Mouse (Mus musculus) frontal cortex, postnatal 10 days (tissue): Measurements from ENCODE around the gene Krtap1-4.
A peak's percentile ranks its signal among the peaks of the same experiment; 100 is the strongest.
"Not testable (repeated sequence)": the region's sequence is repeated elsewhere in the genome, so short reads cannot be mapped to it uniquely, and the experiment has no call there.

Source experiments
- DNase-seq, 2 experiments: peaks; one replicate each; pipeline ENCODE4 v3.0.0; 2022; ENCODE audit warnings: low spot score in 2 of 2, mixed read lengths in 1 of 2

The Krtap1-4 gene

DNA sequence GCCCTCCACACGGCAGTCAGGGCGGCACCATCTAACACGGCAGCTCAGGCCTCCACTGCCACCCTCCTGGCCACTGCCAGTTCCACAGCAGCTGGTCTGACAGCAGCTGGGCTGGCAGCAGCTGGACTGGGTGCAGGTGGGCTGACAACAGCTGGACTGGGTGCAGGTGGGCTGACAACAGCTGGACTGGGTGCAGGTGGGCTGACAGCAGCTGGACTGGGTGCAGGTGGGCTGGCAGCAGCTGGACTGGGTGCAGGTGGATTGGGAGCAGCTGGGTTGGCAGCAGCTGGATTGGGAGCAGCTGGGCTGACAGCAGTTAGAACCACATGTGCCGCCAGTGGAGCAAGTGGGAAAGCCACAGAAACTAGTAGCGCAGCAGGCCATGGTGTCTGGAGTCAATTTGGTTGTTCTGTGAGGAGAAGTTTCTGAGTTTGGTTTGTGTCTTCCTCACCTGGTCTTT, at the start of gene Krtap1-4:
Gene Krtap1-4, minus strand, starts transcription at position 410 of the 460 bp plus-strand sequence.
- DNase-seq = no peak

- no peak for DNase-seq
Measured at GRCm38 (mm10) chr11:99630890-99631289, 47.4 kb upstream of the Krtap1-4 start.

- no peak for DNase-seq
Measured at GRCm38 (mm10) chr11:99628138-99628537, 44.7 kb upstream of the Krtap1-4 start, which contains the start of gene Krtap4-1. Krtap4-1 (minus strand) TSS chr11:99628238.

DNA sequence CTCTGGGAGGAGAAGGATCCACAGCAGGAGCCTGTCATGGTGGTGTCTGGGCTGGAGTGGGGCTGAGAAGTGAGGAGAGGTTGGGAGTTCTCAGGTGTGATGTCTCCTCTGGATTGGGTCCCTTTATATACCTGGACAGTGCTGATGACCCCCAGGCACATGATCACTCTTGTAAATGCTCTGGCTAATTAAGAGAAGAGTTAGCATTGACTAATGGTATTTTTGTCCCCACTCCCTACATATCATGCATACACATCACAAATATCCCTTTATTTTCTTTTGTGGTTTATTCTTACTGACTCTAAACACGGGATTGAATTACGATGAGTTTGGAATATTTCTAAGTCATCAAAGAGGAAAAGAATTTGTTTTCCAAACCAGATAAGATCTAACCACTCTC, 36.9 kb upstream of the Krtap1-4 start, which contains the start of gene Gm11562:
Gene Gm11562, minus strand, starts transcription at position 101 of the 400 bp plus-strand sequence.
- DNase-seq = no peak

- DNase-seq = no peak
Measured at GRCm38 (mm10) chr11:99614796-99615363, 31.4 kb upstream of the Krtap1-4 start, which contains the start of gene Krtap2-4. Krtap2-4 (minus strand) TSS chr11:99614846.

DNA sequence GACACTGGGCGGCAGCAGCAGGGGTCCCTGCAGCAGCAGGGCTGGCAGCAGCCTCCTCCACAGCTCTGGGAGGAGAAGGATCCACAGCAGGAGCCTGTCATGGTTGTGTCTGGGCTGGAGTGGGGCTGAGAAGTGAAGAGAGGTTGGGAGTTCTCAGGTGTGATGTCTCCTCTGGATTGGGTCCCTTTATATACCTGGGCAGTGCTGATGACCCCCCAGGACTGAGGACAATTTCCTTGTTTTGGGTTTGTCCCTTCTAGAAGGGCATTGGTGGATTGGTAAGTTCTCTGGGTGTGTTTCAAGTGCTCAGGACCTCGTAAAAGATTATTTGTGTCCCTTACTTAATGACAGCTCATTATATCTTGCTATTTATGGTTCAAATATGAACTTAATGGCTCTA, 26.6 kb upstream of the Krtap1-4 start, which contains the start of gene Gm11937:
Gene Gm11937, minus strand, starts transcription at position 101 of the 400 bp plus-strand sequence.
- DNase-seq = not testable (repeated sequence)

DNA sequence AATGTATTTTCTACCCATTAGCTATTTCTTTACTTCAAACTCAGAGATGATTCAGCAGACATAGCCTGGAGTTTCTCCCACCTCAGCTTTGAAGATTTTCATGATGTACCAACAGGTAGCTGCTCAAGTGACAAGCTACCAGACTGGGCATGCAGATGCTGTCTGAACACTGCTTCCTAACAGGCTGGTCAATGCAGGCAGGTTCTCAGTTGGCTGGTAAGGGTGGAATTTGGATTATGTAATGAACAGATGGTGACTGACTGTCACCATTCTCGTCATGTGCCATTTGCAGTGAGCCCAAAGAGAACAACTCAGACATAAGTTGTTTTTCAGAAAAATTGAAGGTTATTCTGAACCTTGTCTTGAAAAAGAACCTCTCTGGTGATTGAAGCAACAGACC, 25.7 kb upstream of the Krtap1-4 start:
- DNase-seq = peak in 1 of 2 experiments; percentile 13

DNA sequence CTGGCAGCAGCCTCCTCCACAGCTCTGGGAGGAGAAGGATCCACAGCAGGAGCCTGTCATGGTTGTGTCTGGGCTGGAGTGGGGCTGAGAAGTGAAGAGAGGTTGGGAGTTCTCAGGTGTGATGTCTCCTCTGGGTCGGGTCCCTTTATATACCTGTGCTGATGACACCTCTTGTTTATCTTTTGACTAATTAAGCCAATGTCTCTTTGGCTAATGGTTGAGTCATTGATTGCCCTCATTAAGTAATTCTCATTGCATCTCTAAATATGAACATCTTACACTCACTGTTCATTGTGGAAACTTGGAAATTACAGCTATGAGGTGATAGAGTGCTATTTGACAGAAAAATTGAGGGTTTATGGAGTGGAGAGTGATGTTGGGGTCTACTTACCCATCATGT, 19.8 kb upstream of the Krtap1-4 start, which contains the start of gene Gm11938:
Gene Gm11938, minus strand, starts transcription at position 101 of the 400 bp plus-strand sequence.
- DNase-seq = not testable (repeated sequence)

- DNase-seq = not testable (repeated sequence)
Measured at GRCm38 (mm10) chr11:99597742-99598141, 14.3 kb upstream of the Krtap1-4 start, which contains the start of gene Krtap9-3. Krtap9-3 (minus strand) TSS chr11:99598105.

DNA sequence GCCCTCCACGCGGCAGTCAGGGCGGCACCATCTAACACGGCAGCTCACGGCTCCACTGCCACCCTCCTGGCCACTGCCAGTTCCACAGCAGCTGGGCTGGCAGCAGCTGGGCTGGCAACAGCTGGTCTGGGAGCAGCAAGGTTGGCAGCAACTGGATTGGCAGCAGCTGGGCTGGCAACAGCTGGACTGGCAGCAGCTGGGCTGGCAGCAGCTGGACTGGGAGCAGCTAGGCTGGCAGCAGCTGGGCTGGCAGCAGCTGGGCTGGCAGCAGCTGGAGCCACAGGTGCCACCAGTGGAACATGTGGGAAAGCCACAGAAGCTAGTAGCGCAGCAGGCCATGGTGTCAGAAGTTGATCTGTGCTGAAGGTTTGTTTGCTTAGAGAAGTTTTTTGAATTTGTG, 7.5 kb upstream of the Krtap1-4 start, which contains the start of gene Krtap1-3:
Gene Krtap1-3, minus strand, starts transcription at position 359 of the 400 bp plus-strand sequence.
- no peak for DNase-seq

GRCm38 (mm10) chr11:99585096-99585495, 1.6 kb upstream of the Krtap1-4 start:
- DNase-seq = no peak

DNA sequence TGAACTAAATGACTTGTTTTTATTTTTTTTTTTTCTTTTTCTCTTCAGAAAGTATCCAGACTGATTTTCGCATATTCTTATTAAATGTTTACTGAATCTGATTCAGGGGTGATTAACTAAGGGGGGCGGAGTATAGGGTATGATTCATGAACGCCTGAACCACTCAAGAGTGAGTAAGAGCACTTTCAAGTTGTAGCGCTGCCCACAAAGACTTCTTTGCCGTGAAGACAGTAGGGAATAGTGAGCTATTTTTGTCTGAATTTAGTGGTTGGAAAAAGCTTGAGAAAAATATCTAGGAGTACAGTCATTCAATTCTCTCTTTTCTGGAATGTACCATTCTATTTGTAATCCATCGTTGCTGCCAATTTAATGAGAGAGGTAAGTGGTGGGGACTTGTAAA, 1.9 kb downstream of the Krtap1-4 start:
- no peak for DNase-seq

- DNase-seq = no peak
Measured at GRCm38 (mm10) chr11:99581051-99581450, 2.4 kb downstream of the Krtap1-4 start.

DNA sequence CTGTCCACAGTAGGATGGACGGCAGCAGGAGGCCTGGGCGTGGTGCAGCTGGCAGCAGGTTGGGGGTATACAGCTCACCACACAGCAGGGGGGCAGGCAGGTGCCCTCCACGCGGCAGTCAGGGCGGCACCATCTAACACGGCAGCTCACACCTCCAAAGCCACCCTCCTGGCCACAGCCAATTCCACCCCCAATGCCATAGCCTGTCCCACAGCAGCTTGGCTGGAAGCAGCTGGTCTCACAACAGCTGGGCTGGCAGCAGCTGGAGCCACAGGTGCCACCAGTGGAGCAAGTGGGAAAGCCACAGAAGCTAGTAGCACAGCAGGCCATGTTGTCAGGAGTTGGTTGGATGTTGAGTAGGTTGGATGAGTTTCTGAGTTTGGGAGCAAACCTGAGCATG, 2.8 kb downstream of the Krtap1-4 start, which contains the start of gene Krtap1-5:
Gene Krtap1-5, minus strand, starts transcription at position 381 of the 400 bp plus-strand sequence.
- no peak for DNase-seq

DNA sequence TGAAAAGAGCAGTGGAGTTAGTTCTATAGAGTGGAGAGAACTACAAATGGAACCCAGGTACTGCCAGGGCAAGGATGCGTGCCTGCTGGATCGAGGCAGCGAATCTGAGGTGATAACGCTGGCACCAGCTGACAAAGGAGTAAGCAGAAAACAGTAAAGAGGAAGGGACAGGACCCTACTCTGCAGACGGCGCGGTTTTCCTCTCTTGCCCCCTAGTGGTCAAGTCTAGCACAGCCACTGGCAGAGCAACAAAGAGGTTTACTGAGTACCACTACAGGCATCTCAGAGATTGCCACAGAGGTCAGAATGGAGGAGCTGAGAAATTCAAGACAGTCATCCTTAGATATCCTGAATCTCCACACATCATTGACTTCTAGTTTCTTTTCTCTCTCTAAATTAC, 9.3 kb downstream of the Krtap1-4 start:
- peak in 1 of 2 experiments; percentile 59 for DNase-seq

DNA sequence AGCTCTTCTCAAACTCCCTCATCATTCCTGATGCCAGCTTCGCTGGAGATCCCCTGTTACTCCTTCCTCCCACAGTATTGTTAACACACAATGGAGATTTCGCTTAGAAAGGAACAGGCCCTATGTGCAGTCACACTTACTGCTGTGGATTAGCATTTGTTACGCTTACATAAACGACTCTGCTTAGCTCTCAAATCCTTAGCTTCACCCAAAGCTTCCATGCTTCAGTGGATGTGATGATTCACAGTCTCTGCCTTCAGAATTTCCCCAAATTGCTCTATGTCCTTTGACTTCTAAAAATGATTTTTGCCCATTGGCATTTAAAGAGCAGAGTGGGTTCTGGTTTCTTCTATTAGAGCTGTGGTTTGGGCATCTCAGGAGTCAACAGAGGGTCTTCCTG, 10.3 kb downstream of the Krtap1-4 start:
- no peak for DNase-seq

- no peak for DNase-seq
Measured at GRCm38 (mm10) chr11:99566530-99566929, 16.9 kb downstream of the Krtap1-4 start, which contains the start of gene Krtap3-1. Krtap3-1 (minus strand) TSS chr11:99566630.

- no peak for DNase-seq
Measured at GRCm38 (mm10) chr11:99562580-99562979, 20.9 kb downstream of the Krtap1-4 start.

GRCm38 (mm10) chr11:99559366-99559765, 24.1 kb downstream of the Krtap1-4 start, which contains the start of gene Gm11939:
Gm11939 (minus strand) TSS chr11:99559466.
- DNase-seq = no peak

DNA sequence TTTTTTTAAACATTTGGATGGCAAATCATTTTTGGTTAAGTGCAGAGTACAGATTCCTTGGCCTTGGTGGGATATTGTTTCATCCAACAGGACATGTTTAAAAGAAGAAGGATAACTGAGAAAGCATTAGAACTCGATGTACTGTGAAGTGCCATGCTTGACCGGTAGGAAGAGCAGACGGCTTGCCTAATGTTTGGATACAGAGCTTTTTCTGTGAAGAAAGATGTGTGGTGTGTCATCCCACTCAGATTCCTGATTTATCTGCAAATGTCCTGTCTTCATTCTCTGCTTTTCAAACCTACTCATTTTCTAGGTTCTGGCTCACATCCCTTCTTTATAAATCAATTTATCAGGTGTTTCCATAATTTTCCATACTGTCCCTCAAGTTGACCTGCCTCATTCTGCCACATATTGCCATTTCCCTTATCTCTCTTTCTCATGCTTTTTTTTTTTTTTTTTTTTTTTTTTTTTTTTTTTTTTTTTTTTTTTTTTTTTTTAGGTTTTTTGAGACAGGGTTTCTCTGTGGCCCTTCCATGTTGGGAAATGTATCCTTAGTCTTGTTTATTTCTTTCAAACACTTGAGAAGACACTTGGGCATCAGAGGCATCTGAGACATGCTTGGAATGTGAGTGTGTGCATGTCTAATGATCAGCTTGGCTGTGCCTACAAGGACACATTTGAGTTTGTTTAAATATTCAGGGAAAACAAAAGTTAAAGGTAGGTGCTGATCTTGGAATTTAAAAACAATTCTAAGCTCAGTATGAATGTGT, 25.3 kb downstream of the Krtap1-4 start:
- no peak for DNase-seq

GRCm38 (mm10) chr11:99556753-99557152, 26.7 kb downstream of the Krtap1-4 start, which contains the start of gene Krtap3-2:
Krtap3-2 (minus strand) TSS chr11:99556853.
- DNase-seq = no peak

- no peak for DNase-seq
Measured at GRCm38 (mm10) chr11:99556195-99556594, 27.3 kb downstream of the Krtap1-4 start.
